Mouse (Mus musculus) activated CD4-positive, CD25-positive, alpha-beta regulatory T cell (primary cell): ENCODE data around the gene Olfr1265. TPM values are rescaled to one million over a fixed set of nuclear protein-coding genes. Genes with fewer than 3 reads are reported as not detected.

Source experiments
- polyA plus RNA-seq, 2 experiments: library from polyadenylated mRNA; unstranded; fragments of 100-300 nt; shearing (Covaris generic); gene quantifications; one replicate each; pipeline ENCODE4 v1.2.1; 2017

Olfr1265 gene
- not detected for polyA plus RNA-seq

GRCm38 (mm10) chr2:90035037-90035436 is at the start of gene Olfr1265:
Gene Olfr1265 (plus strand): TSS chr2:90035337.

GRCm38 (mm10) chr2:89990921-89991320 is 44.2 kb upstream of the Olfr1265 start, which contains the start of gene Olfr1261:
Gene Olfr1261 (plus strand): TSS chr2:89991221.

GRCm38 (mm10) chr2:89999845-90000244 is 35.3 kb upstream of the Olfr1265 start, which contains the start of gene Olfr1262:
Gene Olfr1262 (plus strand): TSS chr2:90000145.

GRCm38 (mm10) chr2:90011831-90012230 is 23.3 kb upstream of the Olfr1265 start, which contains the start of gene Olfr1263:
Gene Olfr1263 (plus strand): TSS chr2:90012131.

GRCm38 (mm10) chr2:90025477-90025876 is 9.7 kb upstream of the Olfr1265 start, which contains the start of gene Olfr1264:
Gene Olfr1264 (minus strand): TSS chr2:90025577.

GRCm38 (mm10) chr2:90063494-90063893 is 28.4 kb downstream of the Olfr1265 start, which contains the start of gene Olfr140:
Gene Olfr140 (minus strand): TSS chr2:90063594.

Other genes starting within 250 kb of the Olfr1265 start
- gene Olfr1254, start 241.7 kb upstream of the Olfr1265 start, polyA plus RNA-seq: not detected
- not detected for gene Olfr1255, start 223.3 kb upstream of the Olfr1265 start, polyA plus RNA-seq
- gene Olfr1256, start 193.8 kb upstream of the Olfr1265 start, polyA plus RNA-seq: not detected
- not detected for gene Olfr48, start 187.1 kb upstream of the Olfr1265 start, polyA plus RNA-seq
- not detected for gene Olfr1257, start 156.9 kb upstream of the Olfr1265 start, polyA plus RNA-seq
- not detected for gene Olfr1258, start 108.0 kb upstream of the Olfr1265 start, polyA plus RNA-seq
- gene Olfr1259, start 86.7 kb upstream of the Olfr1265 start, polyA plus RNA-seq: not detected
- gene Olfr1260, start 61.0 kb upstream of the Olfr1265 start, polyA plus RNA-seq: under 1 TPM in 1 of 2 experiments, not detected in 1; 0.04 TPM
- not detected for gene Olfr1261, start 44.1 kb upstream of the Olfr1265 start, polyA plus RNA-seq
- not detected for gene Olfr1262, start 35.2 kb upstream of the Olfr1265 start, polyA plus RNA-seq
- not detected for gene Olfr1263, start 23.2 kb upstream of the Olfr1265 start, polyA plus RNA-seq
- not detected for gene Olfr1264, start 9.8 kb upstream of the Olfr1265 start, polyA plus RNA-seq
- not detected for gene Olfr140, start 28.3 kb downstream of the Olfr1265 start, polyA plus RNA-seq
- under 1 TPM; 0.16 to 0.17 TPM for gene Olfr1269, start 86.1 kb downstream of the Olfr1265 start, polyA plus RNA-seq
- gene Olfr32, start 107.0 kb downstream of the Olfr1265 start, polyA plus RNA-seq: under 1 TPM in 1 of 2 experiments, not detected in 1; 0.29 TPM
- gene Olfr1270, start 117.8 kb downstream of the Olfr1265 start, polyA plus RNA-seq: not detected
- gene Olfr1506, start 189.2 kb downstream of the Olfr1265 start, polyA plus RNA-seq: under 1 TPM in 1 of 2 experiments, not detected in 1; 0.07 TPM
- under 1 TPM in 1 of 2 experiments, not detected in 1; 0.12 TPM for gene Olfr142, start 222.3 kb downstream of the Olfr1265 start, polyA plus RNA-seq
- gene Olfr1271, start 235.7 kb downstream of the Olfr1265 start, polyA plus RNA-seq: under 1 TPM in 1 of 2 experiments, not detected in 1; 0.31 TPM